Mouse (Mus musculus): ENCODE results near the gene Gabrb3.

Gabrb3 gene

DNA sequence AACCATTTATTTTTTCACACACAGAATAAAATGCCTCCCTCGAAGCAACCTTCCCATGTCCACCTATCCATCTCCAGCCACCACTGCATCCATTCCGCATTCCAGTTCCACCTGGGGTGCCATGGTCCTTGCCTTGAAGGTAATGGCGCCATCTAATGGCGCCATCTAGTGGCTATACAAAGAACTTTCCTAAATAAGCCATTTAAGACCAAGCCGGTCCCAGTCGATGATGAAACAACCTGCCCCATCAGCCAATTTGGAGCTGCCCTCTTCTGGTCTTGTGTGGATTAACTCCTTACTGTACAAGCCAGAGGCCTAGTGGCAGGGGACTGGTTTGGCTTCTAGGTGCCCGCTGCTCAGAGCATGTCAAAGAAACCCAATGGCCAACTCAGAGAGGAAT lies 119.1 kb downstream of the Gabrb3 start:
- no peak for DNase-seq

- no peak for DNase-seq
These were observed 141.4 kb downstream of the Gabrb3 start for GRCm38 (mm10) chr7:57560732-57561436.

GRCm38 (mm10) chr7:57564403-57564802 lies 144.9 kb downstream of the Gabrb3 start:
- no peak for DNase-seq

DNA sequence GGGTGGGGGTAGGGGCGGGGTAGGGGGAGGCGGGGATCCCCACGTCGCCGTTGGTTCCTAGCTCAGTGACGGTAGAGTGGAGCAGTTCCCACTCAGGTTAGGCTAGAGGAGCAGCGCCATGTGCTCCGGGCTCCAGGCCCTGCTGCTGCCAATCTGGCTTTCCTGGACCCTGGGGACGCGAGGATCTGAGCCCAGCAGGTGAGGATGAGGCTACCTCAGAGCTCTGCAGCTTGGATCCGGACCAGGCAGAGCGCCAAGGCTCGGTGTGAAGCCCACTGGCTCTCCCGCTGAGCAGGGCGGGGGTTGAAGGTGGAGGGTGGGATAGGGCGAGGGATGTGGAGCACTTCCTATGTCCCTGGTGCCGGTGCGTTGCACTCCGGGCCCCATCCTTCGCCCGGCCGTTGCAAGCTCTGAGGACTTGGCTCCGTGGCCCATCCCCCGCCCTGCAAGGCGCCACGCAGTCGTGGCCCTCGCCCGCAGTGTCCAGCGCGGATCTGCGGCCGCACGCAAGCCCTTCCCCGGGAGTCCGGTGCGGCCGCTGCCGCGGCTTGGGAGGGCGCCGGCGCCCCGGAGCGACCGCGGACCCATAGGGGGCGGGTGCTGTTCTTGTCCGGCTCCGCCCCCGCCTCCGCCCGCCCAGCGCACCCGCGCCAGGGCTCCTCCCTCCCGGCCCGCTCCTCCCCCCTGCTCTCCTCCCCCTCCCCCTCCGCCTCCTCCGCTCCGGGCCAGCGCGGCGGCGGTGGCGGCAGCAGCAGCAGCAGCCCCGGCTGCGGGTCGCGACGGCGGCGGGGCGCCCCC lies 171.2 kb downstream of the Gabrb3 start:
- peak; percentile 83 for DNase-seq

DNA sequence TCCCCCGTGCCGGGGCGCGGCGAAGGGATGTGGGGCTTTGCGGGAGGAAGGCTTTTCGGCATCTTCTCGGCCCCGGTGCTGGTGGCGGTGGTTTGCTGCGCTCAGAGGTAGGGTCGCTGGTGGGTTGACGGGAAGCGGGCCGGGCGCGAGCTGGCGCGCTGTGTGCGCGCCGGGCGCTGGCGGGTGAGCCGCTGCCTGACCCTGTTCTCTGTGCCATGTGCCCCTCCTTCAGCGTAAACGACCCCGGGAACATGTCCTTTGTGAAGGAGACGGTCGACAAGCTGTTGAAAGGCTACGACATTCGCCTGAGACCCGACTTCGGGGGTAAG lies 171.7 kb downstream of the Gabrb3 start:
- peak; percentile 25 for DNase-seq

- peak; percentile 57 for DNase-seq
These were observed 172.3 kb downstream of the Gabrb3 start for GRCm38 (mm10) chr7:57591578-57592431.

DNA sequence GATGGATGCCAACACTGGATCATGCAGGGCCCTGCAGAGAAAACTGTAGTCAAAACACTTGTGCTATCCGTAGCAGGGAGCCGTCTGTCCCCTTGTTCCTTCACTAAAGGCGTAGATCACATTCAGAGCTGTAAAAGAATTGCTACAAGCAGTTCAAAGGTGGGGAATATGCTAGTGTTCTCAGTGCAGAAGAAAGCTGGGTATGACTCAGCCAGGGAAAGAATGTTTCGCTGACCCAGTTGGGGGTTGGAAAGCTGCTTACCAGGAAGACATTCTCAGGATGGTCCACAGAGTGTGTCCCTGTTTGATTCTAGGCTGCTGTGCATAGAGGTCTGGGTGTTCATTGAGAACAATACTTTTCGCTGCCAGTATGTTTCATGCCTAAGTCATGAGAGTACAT lies 177.8 kb downstream of the Gabrb3 start:
- peak; percentile 33 for DNase-seq

- no peak for DNase-seq
These were observed 199.2 kb downstream of the Gabrb3 start for GRCm38 (mm10) chr7:57618697-57619096.

DNA sequence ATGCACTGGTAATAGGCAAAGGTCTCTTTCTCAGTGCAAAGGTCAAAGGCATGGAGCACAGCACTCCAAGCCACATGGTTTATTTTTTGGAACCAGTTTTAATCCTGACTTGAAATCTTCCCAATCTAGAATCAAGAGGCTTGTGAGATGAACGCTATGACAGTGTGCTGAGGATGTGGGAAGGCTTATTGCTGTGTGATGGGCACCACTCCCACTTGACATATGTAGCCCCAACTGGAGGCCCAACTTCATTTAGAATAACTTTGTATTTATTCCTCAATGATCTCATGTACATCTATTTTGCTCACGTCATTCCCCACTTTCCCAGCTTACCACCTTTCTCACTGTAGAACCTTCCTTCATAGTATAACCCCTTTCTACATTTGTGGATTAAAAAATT lies 200.5 kb downstream of the Gabrb3 start:
- DNase-seq, result peak; percentile 19

DNA sequence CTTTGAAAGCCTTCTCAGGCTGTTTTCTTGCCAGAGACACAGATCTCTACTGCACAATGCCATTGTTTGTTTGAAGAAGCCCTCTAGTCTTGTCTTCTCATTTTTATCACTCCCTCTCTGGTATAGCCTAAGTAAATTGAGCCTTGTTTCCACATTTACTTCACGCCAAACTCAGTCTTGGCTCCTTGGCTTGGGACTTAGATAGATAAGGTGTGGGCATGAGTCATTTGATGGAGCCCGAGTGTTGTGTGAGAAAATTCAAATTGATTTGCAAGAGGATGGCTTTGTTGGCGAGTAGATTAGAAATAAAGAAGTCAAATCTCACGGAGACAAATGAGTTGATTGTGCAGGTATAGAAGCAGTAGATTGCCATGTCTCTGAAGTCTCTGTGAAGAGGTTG lies 204.2 kb downstream of the Gabrb3 start:
- no peak for DNase-seq

DNA sequence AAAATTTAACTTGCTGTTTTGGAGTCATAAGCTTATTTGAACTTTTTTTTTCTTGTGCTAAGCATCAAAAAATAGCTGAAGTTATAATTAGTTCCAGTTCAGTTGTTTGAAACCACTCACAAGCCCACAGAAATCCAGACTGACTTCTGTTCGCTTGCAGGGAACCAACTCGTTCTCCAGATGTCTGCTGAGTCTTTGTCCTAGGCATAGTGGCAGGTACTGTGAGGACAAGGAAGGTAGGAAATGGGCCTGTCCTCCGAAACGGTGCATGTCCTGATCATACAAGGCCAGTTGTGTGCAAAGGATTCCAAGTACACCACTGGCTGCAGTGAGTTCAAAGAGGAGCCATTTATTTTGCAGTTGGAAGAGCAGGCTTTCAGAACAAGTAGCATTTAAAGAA lies 215.5 kb downstream of the Gabrb3 start:
- peak; percentile 33 for DNase-seq

DNA sequence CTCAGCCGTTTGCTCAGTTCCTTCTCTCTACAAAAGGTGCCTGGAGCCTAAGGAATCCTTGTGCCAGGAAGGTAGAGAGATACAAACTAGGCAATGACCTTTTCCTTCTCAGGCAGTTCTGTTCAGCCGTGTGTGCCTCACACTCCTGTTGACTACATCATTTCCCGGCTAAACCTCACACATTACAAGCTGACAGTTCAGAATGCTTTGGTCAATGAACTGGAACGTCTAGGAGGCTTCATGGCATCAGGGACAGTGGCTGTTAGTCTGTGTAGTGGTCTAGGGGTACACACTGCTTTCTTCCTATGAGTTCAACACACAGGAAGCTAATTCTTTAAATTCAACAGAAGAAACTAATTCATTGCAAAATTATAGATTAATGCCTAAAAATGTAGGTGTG lies 216.2 kb downstream of the Gabrb3 start:
- DNase-seq, result no peak

- DNase-seq, result no peak
These were observed 221.3 kb downstream of the Gabrb3 start for GRCm38 (mm10) chr7:57640796-57641195.

DNA sequence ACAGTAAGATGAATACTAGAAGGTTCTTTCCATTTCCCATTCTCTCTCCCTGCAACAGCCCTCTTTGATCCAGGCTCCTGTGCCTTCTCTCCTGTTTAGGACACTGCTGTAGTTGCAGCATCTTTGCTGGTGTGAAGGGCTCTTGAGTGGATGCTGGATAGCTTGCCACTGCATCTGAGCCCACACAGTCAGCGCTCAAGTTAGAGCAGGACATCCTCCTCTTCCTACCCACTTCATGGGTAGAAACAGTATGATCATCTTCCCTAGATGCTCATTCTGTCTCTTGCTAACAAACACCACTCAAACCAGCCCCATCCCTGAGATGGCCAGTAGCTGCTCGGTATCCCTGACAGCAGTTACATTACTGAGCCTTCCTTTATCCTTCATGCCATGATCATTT lies 227.9 kb downstream of the Gabrb3 start:
- peak; percentile 28 for DNase-seq

DNA sequence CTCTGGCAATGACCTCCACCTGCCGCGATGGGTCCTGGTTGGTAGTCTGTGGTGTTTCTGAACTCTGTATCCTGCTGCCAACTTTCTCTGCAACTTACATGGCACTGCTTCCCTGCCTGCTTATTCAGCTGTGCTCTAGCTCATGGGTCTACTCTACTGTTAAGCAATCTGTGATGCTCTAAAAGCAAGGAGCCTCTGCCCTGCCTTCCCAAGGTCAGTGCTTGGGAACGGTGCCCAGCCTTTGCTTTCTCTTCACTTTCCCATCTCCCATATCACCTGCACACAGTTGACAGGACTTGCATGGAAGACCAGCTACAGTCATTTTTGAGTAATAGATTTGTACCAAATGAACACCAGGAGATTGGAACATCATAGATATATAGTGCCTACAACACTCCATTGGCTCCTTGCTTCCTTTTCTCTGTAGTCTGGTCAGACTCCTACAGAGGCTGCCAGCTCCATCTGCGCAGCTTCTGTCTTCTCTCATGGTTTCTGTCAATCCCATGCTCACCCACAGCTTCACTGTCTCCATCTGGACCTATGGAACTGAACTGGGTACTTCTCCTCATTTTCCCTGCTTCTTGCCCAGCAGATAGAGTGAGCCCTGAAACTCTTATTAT lies 228.8 kb downstream of the Gabrb3 start:
- peak; percentile 44 for DNase-seq

DNA sequence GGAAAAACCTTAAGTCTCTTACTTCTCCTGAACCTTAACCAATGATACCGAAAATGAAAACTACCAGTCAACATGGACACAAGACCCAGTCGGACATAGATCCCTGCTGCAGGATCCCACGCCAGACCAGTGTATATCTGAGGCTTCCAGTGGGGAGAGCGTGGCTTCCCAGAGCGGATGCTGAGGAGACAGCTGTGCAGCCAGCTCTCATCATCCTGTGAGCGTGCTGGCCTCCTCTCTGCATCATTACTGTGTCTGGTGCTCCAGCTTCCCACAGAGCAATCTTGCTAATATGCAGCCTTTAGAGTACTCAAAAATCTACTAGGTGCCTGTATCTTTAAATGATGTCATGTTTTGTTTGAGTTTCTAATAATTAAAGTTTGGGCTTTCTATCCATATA lies 257.9 kb downstream of the Gabrb3 start:
- DNase-seq, result peak; percentile 13

- no peak for DNase-seq
These were observed 270.3 kb downstream of the Gabrb3 start for GRCm38 (mm10) chr7:57689836-57690235.

- DNase-seq, result peak; percentile 62
These were observed 280.9 kb downstream of the Gabrb3 start for GRCm38 (mm10) chr7:57700370-57700769.

- DNase-seq, result no peak
These were observed 281.6 kb downstream of the Gabrb3 start for GRCm38 (mm10) chr7:57701046-57701445.

DNA sequence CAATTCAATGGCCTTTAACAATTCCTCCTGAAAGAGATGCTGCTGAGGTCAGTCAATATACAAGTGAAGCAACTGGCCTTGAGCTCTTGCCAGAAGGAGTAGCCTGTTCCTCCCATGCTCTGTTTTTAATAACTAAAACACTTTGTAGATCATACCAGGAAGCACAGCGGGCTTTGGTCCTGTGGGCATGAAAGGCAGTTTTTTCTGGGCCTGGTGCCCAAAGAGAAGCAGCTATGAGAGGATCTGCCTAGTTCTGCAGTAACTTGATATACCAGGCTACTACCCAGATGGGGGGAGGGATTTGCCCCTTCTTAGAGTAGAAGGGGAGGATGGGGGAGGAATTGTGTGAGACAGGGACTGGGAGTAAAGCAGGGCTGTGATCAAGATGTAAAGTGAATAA lies 284.1 kb downstream of the Gabrb3 start:
- peak; percentile 61 for DNase-seq

DNA sequence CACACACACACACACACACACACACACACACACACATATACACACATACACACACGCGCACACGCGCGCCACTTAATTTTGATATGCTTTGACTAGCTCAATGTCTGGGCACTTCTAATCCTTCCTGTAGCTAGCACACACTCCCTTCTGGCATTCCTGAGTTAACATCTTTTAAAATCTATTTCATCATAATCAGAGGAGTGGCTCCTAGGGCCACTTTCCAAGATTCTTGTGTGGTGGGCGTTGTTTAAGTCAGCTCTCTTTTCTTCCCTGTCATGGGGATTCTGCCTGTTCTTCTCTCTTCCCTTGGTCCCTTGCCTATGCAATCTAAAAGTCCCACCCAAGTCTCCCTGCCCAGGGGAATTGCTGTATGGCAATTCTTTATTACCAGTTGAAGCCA lies 286.6 kb downstream of the Gabrb3 start:
- DNase-seq, result peak; percentile 35

- peak; percentile 34 for DNase-seq
These were observed 287.7 kb downstream of the Gabrb3 start for GRCm38 (mm10) chr7:57706976-57707740.
